Mouse (Mus musculus): ENCODE results near the gene Ryr2.

Gene Ryr2

DNA sequence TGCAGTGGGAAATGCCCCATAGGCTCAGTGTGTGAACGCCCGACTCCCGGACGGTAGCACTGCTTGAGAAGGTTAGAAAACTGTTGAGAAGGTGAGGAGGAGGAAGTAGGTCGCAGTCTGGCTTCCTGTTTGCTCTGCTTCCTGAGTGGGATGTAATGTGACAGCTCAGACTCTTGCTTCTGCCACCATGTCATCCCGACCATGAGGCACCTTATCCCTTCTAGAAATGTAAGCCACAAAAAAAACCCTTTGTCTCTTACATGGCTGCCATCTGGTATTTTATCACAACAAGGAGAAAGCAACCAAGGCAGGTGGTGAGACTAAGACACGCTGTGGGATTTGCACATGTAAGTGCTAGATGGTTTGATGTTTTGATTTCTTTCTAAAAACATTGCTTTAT is 12.2 kb downstream of the Ryr2 start:
- no peak for DNase-seq (ENCODE audit: low read depth, low spot score)

DNA sequence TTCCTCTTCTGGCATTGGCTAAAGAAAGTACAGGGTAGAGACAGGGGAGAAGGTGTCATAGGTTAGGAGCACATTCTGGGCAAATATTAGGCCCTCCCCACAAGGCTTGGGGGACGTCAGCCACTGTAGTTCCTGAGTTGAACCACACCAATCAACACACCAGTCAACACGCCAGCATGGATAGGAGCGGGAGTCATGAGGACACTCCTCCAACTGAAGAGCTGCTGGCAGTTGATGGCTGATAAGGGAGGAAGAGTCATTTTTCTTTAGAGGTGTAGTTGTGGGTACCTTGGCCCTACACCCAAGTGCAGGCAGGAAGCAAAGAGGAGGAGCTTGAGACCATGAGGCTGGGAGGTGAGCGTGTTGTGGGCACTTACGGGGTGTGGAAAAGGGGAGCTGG is 13.6 kb downstream of the Ryr2 start:
- no peak for DNase-seq (ENCODE audit: low read depth, low spot score)

DNA sequence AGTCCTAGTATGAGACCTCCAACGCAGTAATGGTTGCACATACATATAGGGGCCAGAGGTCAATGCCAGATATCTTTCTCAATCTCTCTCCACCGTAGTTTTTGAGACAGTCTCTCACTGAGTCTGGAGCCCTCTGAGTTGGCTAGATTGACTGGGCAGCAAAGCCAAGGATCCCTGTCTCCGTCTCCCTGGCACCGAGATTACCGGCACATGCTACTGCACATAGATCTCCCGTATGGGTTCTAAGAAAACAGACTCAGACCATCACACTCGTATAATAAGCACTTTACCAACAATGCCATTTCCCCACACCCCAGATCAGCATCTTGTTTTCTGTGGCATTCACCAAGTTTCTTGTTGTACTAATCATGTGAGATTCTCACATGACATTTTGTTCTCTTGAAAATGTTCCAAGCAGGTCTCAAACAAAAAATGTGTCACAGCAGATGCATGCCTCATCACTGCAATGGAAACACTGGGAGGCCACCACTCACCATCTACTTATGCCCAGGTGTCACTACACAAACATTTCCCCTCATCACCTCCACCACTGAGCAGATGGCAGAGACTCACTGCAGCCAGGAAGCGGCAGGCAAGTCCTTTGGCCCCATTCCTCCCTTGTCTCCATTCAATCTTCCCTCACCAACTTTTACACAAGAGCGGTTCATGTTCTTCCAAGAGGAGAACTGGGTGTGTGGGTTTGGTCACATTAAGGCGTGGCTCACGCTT is 14.2 kb downstream of the Ryr2 start:
- no peak for DNase-seq (ENCODE audit: low read depth, low spot score)

DNA sequence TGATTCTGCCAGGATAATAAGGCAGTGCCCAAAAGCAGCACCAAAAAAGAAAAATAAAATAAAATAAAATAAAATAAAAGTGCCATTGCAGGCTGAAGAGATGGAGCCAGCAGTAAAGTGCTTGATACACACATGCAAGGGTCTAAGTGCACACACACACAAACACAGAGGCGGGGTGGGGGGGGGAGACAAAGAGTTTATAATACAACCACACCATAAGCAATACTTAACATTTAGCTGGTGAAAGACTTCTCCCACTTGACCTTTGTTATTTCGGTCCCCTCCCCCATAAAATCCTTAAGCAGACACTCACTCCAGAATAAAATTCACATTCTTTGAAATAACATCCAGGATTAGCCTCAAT is 22.7 kb downstream of the Ryr2 start:
- DNase-seq (ENCODE audit: low read depth, low spot score) = no peak

DNA sequence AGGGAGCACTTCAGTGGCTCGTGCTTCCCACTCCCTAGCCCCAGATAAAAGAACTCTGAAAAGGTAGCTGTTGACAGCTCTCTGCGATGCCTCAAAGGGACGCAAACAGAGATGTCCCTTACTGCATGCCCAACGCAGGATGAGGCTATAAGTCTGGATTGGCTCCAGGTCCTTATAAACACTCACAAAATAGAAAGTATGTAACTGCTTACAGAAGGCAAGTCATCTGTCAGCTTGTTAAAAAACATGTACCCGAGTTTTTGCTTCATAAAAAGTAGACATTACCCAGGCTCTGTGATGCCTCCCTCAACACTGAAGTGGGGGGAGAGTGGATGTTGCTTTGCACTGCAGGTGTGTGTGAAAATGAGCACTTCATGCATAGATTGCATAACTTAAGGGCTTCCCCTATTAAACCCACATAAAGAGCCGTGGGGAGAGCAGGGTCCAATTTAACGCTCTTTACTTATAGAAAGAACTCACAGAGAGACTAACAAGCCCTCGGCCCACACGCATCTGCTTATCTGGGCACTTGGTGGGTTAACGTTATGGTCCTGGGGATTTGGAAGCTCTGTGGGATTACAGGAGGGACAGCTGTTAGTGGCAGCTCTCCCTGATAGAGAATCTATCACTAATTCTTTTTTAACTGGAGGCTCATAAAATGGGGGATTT is 23.2 kb downstream of the Ryr2 start:
- no peak for DNase-seq (ENCODE audit: low read depth, low spot score)

DNA sequence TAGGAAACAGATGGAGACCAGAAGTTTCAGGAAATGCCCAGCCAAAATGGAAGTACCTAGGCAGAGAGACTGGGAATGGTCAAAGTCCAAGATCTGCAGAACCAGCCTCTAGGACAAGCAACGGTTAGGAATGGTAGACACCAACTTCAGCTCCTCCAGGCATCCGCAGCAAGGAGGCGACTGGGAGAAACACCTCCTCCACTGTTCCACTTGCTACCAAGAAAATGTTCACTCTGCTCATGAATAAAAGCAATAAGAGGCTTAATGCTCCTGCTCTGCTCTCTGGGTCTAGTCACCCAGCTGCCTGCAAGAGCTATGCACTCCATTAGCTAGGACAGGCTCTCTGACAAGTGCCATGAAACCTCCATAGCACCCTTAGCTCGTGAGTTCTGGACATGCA is 26.2 kb downstream of the Ryr2 start:
- no peak for DNase-seq (ENCODE audit: low read depth, low spot score)

DNA sequence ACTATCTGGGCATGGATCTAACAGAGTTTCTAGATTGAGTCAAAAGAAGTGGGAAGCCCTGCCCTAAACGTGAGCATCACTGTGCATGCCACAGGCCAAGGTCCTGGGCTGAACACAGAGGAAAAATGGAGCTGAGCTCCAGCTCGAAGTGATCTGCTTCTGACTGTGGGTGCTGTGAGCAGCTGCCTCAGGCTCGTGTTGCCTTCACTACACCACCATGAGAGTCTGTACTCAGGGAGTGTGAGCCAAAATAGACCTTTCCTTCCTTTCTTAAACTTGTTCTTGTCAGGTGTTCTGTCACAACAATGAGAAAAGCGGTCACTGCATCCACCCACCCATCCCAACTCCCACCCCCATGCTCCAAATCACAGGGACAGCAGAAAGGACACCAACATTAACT is 27.2 kb downstream of the Ryr2 start:
- DNase-seq (ENCODE audit: low read depth, low spot score) = no peak

DNA sequence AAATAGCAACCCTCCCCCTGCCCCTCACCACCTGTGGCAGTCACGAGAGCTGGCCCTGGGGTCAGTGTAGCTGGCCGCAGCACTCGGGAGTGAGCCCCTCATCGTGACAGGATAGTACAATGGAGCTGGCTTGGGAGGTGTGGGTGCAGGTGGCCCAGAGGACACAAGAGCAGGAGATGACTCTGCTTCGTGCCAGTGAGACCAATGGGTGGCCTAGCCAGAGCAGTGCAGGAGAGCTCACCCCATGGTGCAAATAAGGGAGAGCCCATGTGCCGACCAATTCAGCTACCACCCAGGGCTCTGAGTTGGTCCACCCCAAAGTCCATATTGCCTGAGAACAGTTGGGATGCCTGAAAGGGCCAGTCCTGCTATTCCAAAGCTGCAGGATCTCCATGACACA is 31.8 kb downstream of the Ryr2 start:
- DNase-seq (ENCODE audit: low read depth, low spot score) = no peak

DNA sequence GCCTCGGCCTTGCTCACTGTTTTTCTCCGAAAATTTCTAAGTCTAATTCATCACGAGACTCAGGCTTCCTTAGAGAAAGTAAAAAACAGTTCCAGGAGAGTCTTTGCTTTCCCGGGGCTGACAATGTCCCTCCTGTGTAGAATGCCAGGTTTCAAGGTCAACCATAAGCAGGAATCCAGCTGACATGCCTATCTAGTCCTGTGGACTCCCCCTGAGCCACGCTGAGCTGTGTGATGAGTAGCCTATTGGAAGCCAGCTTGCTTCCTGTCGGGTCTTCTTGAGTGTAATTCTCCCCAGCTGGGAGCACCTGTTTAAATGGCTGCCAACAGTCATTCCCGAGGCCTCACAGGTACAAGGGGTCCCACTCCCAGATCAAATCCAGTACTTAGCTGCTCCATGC is 34.2 kb downstream of the Ryr2 start:
- DNase-seq (ENCODE audit: low read depth, low spot score) = no peak

DNA sequence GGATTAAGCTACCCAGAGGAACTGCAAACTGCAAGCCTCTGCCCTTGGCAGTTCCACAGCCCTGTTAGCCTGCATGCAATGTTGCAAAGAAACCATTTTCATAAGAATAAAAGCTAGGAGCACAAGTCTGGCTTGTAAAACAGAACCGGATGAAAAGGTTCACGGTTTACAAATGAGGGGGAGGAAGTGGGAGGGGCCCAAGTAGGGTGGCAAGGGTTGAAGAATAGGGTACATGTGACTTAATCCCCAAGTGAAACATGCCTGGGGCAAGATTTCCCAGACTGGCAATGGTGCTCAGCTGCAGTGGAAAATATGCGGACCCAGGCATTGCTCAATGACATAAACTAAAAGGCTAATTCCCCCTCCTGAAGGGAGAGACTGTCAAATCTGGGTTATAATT is 34.6 kb downstream of the Ryr2 start:
- DNase-seq (ENCODE audit: low read depth, low spot score) = no peak

DNA sequence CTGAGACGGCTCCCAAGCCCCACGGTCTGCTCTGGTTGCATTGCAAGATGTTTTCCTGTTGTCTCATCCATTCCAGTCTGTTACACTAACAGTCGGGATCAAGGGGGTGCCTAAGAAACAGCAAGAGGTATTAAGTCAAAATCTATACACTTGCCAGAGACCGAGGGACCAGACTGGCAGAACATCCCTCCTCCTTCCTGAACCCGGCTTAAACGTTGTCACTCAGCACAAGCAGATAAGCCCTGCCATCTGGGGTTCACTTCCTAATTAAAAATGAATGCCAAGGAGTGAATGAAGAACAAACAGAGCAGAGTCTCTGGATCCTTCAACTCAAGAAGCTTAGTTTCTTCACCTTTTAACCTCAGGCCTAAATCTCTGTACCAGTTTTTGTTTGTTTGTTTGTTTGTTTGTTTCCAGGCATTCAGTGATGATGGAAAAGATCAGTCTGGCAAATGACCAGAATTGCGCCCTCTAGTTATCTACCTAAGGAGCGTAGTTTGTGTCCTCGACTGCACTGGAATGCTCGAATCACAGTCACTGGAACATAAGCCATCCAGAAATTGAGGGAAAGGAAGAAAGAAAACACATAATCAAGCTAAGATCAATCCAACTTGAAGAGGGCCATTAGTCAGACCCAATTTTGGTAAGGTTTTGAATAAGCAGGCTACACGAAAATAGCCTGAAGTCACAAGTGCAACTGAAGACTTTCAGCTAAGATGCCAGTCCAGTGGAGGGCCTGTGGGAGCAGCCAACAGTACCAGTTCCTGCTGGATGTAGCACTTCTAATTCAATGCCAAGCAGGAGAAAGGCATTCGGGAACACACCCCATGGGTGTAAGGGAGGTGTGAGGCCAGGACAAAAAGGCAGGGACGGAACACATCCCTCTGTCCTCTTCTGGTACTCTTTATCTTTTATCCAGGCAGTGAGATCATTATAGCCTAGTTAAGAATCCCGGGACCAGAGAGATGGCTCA is 36.3 kb downstream of the Ryr2 start:
- DNase-seq (ENCODE audit: low read depth, low spot score) = no peak

DNA sequence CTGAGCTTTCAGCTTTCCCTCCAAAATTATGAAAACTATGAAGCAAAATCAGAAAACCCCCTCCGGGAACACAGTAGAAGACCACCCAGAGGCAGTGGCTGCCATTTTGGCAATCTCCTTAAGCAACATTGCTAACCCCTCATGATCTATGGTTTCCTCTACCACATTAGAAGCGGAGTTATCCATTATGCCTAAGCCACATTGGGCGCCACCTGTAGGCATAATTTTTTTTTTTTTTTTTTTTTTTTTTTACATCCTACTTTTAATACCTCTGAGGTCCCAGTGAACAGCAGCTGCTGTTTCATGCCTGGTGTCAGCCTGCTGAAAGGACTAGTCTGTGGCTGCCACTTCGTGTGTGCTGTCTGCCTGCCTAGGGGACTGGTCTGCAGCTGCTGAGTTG is 42.2 kb downstream of the Ryr2 start:
- DNase-seq (ENCODE audit: low read depth, low spot score) = no peak

DNA sequence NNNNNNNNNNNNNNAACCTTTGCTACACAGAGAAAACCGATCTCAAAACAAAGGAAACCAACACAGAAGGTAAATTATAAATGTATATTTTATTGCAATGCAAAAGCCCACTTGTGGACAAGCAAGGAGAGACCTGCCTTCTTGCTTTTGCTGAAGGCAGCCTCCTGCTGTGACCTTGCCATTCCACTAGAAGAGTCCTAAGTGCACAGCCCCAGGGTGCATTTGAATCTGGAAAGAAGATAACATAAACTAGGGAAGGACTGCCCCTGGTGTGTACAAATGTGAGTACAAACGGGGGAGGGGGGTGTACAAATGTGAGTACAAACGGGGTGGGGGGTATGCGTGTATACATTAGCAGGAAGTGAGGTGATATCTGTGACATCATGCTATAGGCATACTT is 43.2 kb downstream of the Ryr2 start:
- DNase-seq (ENCODE audit: low read depth, low spot score) = no peak

DNA sequence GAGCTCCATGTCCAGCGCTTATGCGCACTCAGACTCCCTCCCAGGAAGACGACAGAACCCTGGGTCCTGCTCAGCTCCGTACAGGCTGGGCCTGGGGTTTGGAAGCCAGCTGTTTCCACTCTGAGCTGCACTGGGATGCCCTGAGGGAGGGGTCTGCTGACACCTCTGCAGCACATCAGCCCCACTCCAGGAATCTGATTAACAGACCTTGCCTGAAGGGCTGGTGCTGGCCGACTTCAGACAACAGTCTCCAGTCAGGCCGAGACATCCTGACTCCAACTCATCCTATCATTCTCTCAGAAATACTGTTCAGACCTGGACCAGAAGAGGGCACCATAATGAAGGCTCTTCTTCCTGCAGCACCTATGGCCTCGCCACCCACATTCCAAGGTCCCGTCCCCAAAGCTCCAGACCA is 49.4 kb downstream of the Ryr2 start:
- DNase-seq (ENCODE audit: low read depth, low spot score) = no peak

DNA sequence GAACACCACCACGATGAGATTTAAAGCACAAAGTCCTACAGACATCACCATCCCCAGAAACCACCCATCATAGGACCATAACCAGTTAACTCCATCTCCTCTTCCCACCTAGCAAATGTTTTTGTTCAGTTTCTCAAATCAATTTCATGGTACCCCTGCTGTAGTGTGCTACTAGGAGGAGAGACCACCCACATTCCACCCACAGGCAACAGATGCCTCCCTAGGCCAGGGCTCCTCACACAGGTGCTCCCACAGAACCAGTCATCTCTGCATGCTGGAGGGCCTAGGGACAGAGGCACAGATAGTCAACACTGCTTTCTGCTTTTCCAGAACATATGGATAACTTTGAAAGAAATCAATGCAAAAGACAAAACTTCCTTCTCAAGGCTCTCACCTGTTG is 50.8 kb downstream of the Ryr2 start:
- DNase-seq (ENCODE audit: low read depth, low spot score) = no peak

DNA sequence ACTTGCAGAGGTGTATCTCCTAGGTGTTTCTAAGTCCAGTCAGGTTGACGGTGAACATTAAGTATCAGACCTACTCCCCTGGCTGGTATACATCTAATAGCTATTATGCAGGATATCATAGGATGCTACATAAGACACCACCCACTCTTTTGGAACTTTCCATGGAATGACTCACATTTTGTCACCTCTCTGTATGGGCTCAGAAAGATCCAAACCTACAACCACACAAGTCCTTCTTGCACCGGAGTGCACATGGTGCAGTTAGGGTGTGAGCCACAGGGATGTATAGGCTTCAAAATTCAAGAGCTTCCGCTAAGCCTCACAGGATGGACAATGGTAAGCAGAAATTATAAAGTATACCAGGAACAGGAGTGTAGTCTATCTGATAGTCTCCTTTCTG is 52.8 kb downstream of the Ryr2 start:
- DNase-seq (ENCODE audit: low read depth, low spot score) = no peak

DNA sequence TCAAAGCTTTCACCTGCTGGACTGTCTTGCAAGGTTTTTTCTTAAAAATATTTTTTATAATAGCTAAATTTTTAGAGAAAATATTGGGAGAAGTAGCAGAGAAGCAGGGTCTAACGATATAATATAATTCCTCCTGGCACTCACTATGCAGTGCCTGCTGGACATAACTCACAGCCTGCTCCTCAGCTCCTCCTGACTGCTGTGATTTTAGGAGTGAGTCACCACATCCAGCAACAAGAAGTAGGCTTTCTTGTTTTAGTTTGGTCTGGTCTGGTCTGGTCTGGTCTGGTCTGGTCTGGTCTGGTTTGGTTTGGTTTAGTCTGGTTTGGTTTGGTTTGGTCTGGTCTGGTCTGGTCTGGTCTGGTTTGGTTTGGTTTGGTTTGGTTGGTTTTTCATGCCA is 55.9 kb downstream of the Ryr2 start:
- DNase-seq (ENCODE audit: low read depth, low spot score) = no peak

DNA sequence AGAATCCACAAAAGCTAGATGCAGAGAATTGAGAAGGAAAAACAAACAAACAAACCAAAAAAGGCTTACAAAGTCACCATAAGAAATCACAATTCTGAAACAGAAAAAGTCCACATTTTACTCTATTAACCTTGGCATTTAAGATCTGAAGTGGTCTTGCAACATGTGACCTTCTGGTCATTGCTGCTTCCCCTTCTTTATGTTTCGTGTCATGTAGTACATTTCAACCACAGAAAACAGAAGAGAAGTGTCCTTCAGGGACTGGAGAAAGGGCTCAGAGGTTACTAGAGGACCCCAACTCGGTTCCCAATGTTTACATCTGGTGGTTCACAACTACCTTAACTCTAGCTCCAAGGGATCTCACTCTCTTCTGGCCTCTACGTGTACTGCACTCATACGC is 59.7 kb downstream of the Ryr2 start:
- DNase-seq (ENCODE audit: low read depth, low spot score) = no peak

DNA sequence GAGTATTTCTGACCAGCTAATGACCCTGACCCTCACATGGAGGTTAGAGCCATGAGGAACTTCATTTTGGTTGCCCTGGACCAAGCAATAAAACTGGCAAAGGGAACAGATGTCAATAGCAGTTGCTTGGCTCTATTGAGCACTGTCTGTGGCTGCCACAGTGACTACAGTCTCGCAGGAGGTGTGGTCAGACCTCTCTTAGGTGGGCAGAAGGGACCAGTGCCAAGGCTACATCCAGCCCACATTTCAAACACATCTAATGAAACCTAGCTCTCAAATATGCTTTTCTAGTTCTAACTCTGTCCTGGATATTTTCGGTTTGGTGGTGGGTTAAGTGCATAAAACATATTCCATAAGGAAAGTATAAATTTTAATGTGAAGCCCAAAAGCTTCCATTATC is 62.0 kb downstream of the Ryr2 start:
- DNase-seq (ENCODE audit: low read depth, low spot score) = no peak

DNA sequence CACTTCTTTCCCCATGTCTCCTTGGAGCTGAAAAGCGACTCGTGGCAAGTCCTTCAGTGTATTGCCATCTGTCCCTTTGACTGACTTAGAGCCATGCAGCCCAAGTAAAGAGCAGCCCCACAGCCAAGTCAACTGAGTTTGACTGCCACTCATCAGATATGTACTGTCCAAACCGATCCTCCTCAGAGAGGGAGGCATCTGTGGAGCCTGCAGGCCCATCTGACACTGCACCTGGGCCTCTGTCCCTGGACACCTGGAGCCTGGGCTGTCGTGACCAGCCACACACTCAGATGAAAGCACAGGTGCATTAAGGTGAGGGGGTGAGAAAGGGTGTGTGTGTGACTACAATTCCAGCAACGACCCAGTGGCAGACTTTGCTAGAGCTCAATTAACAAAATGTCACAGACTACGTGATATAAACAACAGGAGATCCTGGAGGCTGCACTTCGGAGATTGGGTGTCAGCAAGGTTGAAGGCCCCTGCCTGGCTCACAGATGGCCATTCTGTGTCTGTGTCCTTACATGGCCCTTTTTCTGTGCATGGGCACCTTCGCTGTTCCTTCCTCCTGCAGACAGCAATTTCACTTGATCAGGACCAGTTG is 63.8 kb downstream of the Ryr2 start:
- DNase-seq (ENCODE audit: low read depth, low spot score) = no peak

DNA sequence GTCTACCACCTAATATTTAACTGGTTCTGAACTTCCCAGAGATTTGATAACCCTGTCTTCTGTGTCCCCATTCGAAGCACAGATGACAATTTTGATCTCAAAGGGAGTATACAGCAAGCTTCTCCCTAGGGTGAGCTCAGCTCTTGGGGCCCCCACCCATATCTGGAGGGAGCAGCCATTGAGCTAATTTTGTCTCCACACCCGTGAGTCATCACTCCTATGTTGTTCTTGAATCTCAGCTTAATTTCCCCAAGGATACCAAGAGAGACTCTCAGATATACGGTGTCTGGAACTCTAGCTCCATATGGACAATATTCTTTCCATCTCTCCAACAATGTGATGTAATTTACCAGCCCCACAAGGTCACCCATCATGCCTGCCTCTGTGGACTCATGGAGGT is 66.8 kb downstream of the Ryr2 start:
- DNase-seq (ENCODE audit: low read depth, low spot score) = no peak

DNA sequence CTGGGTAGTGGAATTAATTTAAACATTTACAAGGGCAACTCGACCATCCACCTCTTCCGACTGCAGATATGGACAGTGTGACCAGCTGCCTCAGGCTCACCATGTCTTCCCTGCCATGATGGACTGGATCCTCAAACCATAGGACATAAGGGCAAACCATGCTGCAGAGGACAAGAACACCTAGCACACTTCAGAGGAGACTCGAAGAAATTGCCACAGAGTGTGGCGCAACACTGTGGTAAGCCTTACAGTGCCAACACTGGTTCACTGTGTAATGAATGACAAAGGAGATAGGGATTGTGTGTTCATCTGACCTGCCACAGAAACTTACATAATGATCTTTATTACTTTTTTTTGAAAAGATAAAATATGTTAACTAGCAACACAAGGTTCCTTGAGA is 68.1 kb downstream of the Ryr2 start:
- DNase-seq (ENCODE audit: low read depth, low spot score) = no peak

Data from skeletal muscle tissue, adult 2 months (tissue).